Mouse (Mus musculus): ENCODE results near the gene Rplp0.

DNA sequence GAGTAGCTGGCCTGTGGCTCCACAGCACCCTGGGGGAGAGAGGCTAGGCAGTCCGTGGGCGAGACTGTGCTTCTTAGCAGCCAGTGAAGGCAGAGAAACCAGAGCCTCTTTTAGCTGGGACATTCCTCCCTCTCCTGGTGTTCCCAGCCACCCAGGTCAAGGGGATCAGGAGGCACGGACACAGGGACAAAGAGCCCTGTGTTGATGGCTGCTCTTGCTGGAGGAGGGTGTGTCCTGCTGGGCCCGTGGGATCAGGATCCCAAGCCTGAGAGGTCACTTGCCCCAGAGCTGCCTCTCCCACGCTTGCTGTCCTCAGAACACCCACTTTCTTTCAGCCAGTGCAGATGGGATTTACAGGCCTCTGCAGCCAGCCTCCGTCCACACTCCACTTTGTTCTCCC, 12.3 kb upstream of the Rplp0 start:
- no peak for TF ChIP-seq POLR2A (IDR thresholded peaks at IDR 0.05; ENCODE audit: insufficient read length, low read depth)
- no peak for TF ChIP-seq E2F4 (IDR thresholded peaks at IDR 0.05; ENCODE audit: insufficient read depth)
- no peak for TF ChIP-seq TCF12 (IDR thresholded peaks at IDR 0.05; ENCODE audit: insufficient read depth, poor library complexity, severe bottlenecking)
